Mouse (Mus musculus) ES-Bruce4 (cell line): ENCODE data around the gene Wdr78.

Experiments used
- CTCF ChIP-seq: IDR thresholded peaks from one replicate; pipeline ENCODE4 v1.8.1; 2011; ENCODE audit warnings: low read depth, low read length
- EP300 ChIP-seq: IDR thresholded peaks from 2 replicates; pipeline ENCODE4 v1.6.1; 2011; ENCODE audit warnings: low read depth, low read length; ENCODE audit not compliant: insufficient read depth
- POLR2A ChIP-seq: IDR thresholded peaks from one replicate; pipeline ENCODE4 v1.8.1; 2011; ENCODE audit warnings: low read length; ENCODE audit not compliant: insufficient read depth

DNA sequence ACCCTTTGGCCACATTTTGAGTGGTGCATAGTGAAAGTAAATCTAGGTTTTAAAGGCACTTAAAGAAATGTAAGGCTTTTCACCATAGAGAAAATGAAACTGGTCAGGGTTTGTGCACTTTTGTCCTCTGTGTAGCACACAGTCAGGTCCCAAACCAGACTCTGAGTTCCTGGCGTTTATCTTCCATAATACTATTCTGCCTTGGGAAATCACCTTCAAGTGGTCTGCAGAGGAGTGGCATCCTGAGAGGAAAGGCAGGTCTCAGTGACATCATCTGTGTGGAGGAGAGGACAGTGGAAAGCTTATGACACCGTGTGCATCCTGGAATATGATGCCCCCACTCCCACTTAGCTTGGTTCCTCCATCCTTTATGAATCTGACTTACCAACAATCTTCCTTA lies 8.7 kb upstream of the Wdr78 start:
- TF ChIP-seq CTCF (no peak), POLR2A (no peak), EP300 (no peak)
